In the genomic region with DNA sequence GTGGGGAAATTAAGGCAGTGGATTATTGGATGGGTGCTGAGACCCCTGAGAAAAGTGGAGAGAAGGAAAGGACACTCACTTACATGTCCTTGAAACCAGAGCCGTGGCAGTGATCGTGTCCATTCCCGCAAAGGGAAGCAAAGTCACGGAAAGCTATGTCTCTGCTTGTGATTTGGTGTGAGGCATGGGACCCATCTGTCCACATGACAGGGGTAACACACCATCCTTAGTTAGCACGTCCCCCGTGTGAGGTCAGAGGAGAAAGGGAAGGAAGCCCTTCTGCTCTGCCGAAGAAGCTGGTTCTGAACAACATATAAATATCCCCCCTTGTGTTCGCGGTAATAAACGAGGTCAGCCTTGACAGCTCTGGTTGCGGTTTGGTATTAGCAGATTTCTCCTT, we compare ENCODE assay signal across 15 mouse cellular contexts. TPM values are rescaled to one million over a fixed set of nuclear protein-coding genes. Genes with fewer than 3 reads are reported as not detected.
DNase-seq lines count a peak whose midpoint lies in the region; ATAC-seq and TF ChIP-seq lines count a peak whose summit lies in the region.
"Had no signal": no experiment of that assay in that cellular context is flagged by ENCODE, and none has a peak within 500 bp of the region (broad histone marks: within the 10 kb centered on the region; RNA-seq: fewer than 3 reads in every experiment).

No protein-coding gene starts in this region.

- no peak overlapping the region for H3K27ac ChIP-seq in heart, embryonic 14.5 days (replicated peaks in 1 of 2; ENCODE audit: control insufficient read depth in 1 of 2, insufficient read depth in 1 of 2, low read depth in 2 of 2, low read length in 2 of 2)
- no peak overlapping the region for H3K27ac ChIP-seq in neural tube, embryonic 11.5 days (ENCODE audit: low read depth, low read length)
- H3K27ac ChIP-seq in lung, postnatal 0 days (ENCODE audit: low read length): no peak overlapping the region
- no peak overlapping the region for H3K27ac ChIP-seq in neural tube, embryonic 14.5 days (ENCODE audit: low read depth, low read length)
- H3K27ac ChIP-seq: liver, embryonic 15.5 days had no signal

- no peak overlapping the region for H3K4me3 ChIP-seq in heart, embryonic 14.5 days (ENCODE audit: control insufficient read depth in 1 of 2, insufficient read depth in 1 of 2, low read depth in 1 of 2, low read length in 2 of 2)
- H3K4me3 ChIP-seq in neural tube, embryonic 11.5 days (ENCODE audit: low read depth, low read length): no peak overlapping the region
- H3K4me3 ChIP-seq in lung, postnatal 0 days (ENCODE audit: low read depth, low read length): no peak overlapping the region
- H3K4me3 ChIP-seq in neural tube, embryonic 14.5 days (ENCODE audit: low read depth, low read length): no peak overlapping the region
- H3K4me3 ChIP-seq: erythroblast, embryonic 14.5 days; liver, embryonic 15.5 days had no signal

- no peak for DNase-seq in heart, adult 9 months (ENCODE audit: low spot score in 2 of 2)
- DNase-seq in neural tube, embryonic 11.5 days (ENCODE audit: low spot score): peak; percentile 45
- DNase-seq in neural tube, embryonic 10.5 days (ENCODE audit: extremely low spot score, low spot score): no peak
- DNase-seq in lung, postnatal 0 days (ENCODE audit: low spot score): peak; percentile 12
- no peak for DNase-seq in frontal cortex, postnatal 10 days (ENCODE audit: low spot score in 2 of 2)
- no peak for DNase-seq in cerebellum, adult 11-12 months
- DNase-seq: adrenal gland, postnatal 36 days; cerebellum, adult 18-20 months; gastrocnemius, postnatal 36 days; layer of hippocampus, postnatal 36 days had no signal

- H3K36me3 ChIP-seq in heart, embryonic 14.5 days (ENCODE audit: control insufficient read depth, insufficient read depth, low read length): no peaks in the 10 kb centered on the region
- H3K36me3 ChIP-seq in neural tube, embryonic 11.5 days (ENCODE audit: control insufficient read depth, insufficient read depth, low read length): no peaks in the 10 kb centered on the region
- H3K36me3 ChIP-seq in lung, postnatal 0 days (ENCODE audit: insufficient read depth, low read length): no peaks in the 10 kb centered on the region
- H3K36me3 ChIP-seq in neural tube, embryonic 14.5 days (ENCODE audit: control insufficient read depth, insufficient read depth, low read length): no peaks in the 10 kb centered on the region
- H3K36me3 ChIP-seq: liver, embryonic 15.5 days had no signal

- H3K4me2 ChIP-seq in heart, embryonic 14.5 days (ENCODE audit: low read length): peak overlapping the region; percentile 23; the same call in 1 of the 2 replicates
- no peak overlapping the region for H3K4me2 ChIP-seq in neural tube, embryonic 11.5 days (ENCODE audit: low read depth)
- peak overlapping the region; percentile 34 for H3K4me2 ChIP-seq in lung, postnatal 0 days (replicated peaks; ENCODE audit: low read depth, low read length)
- peak overlapping the region; percentile 33; the same call in 1 of the 2 replicates for H3K4me2 ChIP-seq in neural tube, embryonic 14.5 days (ENCODE audit: low read depth, low read length)
- H3K4me2 ChIP-seq: liver, embryonic 15.5 days had no signal

- ATAC-seq in heart, embryonic 14.5 days (ENCODE audit: insufficient number of reproducible peaks, insufficient read depth, low FRiP score, low read depth): no peak
- ATAC-seq in neural tube, embryonic 11.5 days (ENCODE audit: insufficient read depth, low FRiP score, low TSS enrichment): no peak
- ATAC-seq in lung, postnatal 0 days: 0 out of 2 replicates have a peak, but pooled peaks have one; percentile 21
- no peak for ATAC-seq in neural tube, embryonic 14.5 days (ENCODE audit: low read depth)
- ATAC-seq: CD4-positive, CD25-positive, alpha-beta regulatory T cell, adult 4 months had no signal

- no peaks in the 10 kb centered on the region for H3K9me3 ChIP-seq in heart, embryonic 14.5 days (ENCODE audit: control insufficient read depth, low read length)
- H3K9me3 ChIP-seq in neural tube, embryonic 11.5 days (ENCODE audit: control insufficient read depth, low read length): no peaks in the 10 kb centered on the region
- no peaks in the 10 kb centered on the region for H3K9me3 ChIP-seq in lung, postnatal 0 days (ENCODE audit: low read length)
- no peaks in the 10 kb centered on the region for H3K9me3 ChIP-seq in neural tube, embryonic 14.5 days (ENCODE audit: control insufficient read depth, low read length)
- H3K9me3 ChIP-seq: liver, embryonic 15.5 days had no signal

- no peak overlapping the region for H3K9ac ChIP-seq in heart, embryonic 14.5 days (ENCODE audit: low read length)
- H3K9ac ChIP-seq in neural tube, embryonic 11.5 days (ENCODE audit: low read length): no peak overlapping the region
- no peak overlapping the region for H3K9ac ChIP-seq in lung, postnatal 0 days (replicated peaks; ENCODE audit: low read depth)
- no peak overlapping the region for H3K9ac ChIP-seq in neural tube, embryonic 14.5 days (replicated peaks; ENCODE audit: low read depth, low read length)
- H3K9ac ChIP-seq: liver, embryonic 15.5 days had no signal

- no peak for TF ChIP-seq CTCF in lung, postnatal 0 days (IDR thresholded peaks at IDR 0.05)

- TF ChIP-seq EP300 in lung, postnatal 0 days (IDR thresholded peaks at IDR 0.05): no peak

- 49% methylated on average over 11 of the region's 11 CpGs for WGBS in heart, embryonic 14.5 days
- 40% methylated on average over 11 of the region's 11 CpGs for WGBS in neural tube, embryonic 11.5 days
- WGBS in lung, postnatal 0 days: 44% methylated on average over 11 of the region's 11 CpGs
- WGBS in neural tube, embryonic 14.5 days: 33% methylated on average over 11 of the region's 11 CpGs

- H3K4me1 ChIP-seq in heart, embryonic 14.5 days (ENCODE audit: control insufficient read depth in 2 of 2, insufficient read depth in 2 of 2, low read length in 2 of 2): no peaks in the 10 kb centered on the region; a peak in 1 of 4 replicates
- peaks cover 25% of the 10 kb centered on the region for H3K4me1 ChIP-seq in neural tube, embryonic 11.5 days (ENCODE audit: control insufficient read depth, insufficient read depth, low read length)
- H3K4me1 ChIP-seq in lung, postnatal 0 days (ENCODE audit: insufficient read depth, low read depth, low read length): no peaks in the 10 kb centered on the region
- peaks cover 23% of the 10 kb centered on the region for H3K4me1 ChIP-seq in neural tube, embryonic 14.5 days (ENCODE audit: control insufficient read depth, insufficient read depth, low read length)
- H3K4me1 ChIP-seq: liver, embryonic 15.5 days had no signal

- no peaks in the 10 kb centered on the region for H3K27me3 ChIP-seq in heart, embryonic 14.5 days (ENCODE audit: control insufficient read depth, insufficient read depth, low read length)
- no peaks in the 10 kb centered on the region for H3K27me3 ChIP-seq in neural tube, embryonic 11.5 days (ENCODE audit: control insufficient read depth, insufficient read depth, low read length)
- H3K27me3 ChIP-seq in lung, postnatal 0 days (replicated peaks; ENCODE audit: insufficient read depth, low read length): no peaks in the 10 kb centered on the region
- no peaks in the 10 kb centered on the region for H3K27me3 ChIP-seq in neural tube, embryonic 14.5 days (ENCODE audit: control insufficient read depth, insufficient read depth, low read length)
- H3K27me3 ChIP-seq: liver, embryonic 15.5 days had no signal

RNA-seq across cellular contexts. Expression of gene Egfem1, which starts 52.7 kb away (rescaled TPM):
- 0.41 and 0.57 TPM in 2 replicates for polyA plus RNA-seq in heart, embryonic 14.5 days (2014; fragmentation: Nextera tagmentation; extraction: Ambion mirVana)
- polyA plus RNA-seq in neural tube, embryonic 11.5 days (2014; fragmentation: Nextera tagmentation; extraction: Ambion mirVana): 4.4 and 5.1 TPM in 2 replicates
- polyA plus RNA-seq in lung, postnatal 0 days (2015; fragmentation: Nextera tagmentation; extraction: Ambion mirVana): 19.7 and 23.4 TPM in 2 replicates
- 7.4 and 8.6 TPM in 2 replicates for polyA plus RNA-seq in neural tube, embryonic 14.5 days (2014; fragmentation: Nextera tagmentation; extraction: Ambion mirVana)
- polyA plus RNA-seq: CD4-positive, CD25-positive, alpha-beta regulatory T cell, adult 4 months; erythroblast, embryonic 14.5 days had no signal

Comparison
In these comparisons a context has a peak if more than half of its experiments do, and no peak if none do; other contexts are left out.
1. DNase-seq: peak in neural tube, embryonic 11.5 days (single experiment) and lung, postnatal 0 days (single experiment); none in heart, adult 9 months (0 of 2), neural tube, embryonic 10.5 days (single experiment), frontal cortex, postnatal 10 days (0 of 2) and cerebellum, adult 11-12 months (single experiment).